Mouse (Mus musculus) stomach, postnatal 0 days (tissue): ENCODE results near the gene Mrps18a.

ENCODE experiments used
- CTCF ChIP-seq: IDR thresholded peaks from 2 replicates; pipeline ENCODE4 v1.5.1; 2016; ENCODE audit warnings: antibody characterized with exemption, low read depth, mild to moderate bottlenecking, moderate library complexity
- EP300 ChIP-seq: optimal IDR thresholded peaks from 2 replicates; pipeline ENCODE3; 2016; ENCODE audit warnings: antibody characterized with exemption

- TF ChIP-seq CTCF, result no peak
- TF ChIP-seq EP300, result no peak
Measured at GRCm38 (mm10) chr17:46157131-46157530, 46.3 kb downstream of the Mrps18a start.
